Mouse (Mus musculus) bone marrow macrophage, adult 2 months (primary cell): ENCODE measurements around the gene Sh3rf3.

Experiments
- CTCF ChIP-seq: IDR thresholded peaks from 2 replicates; pipeline ENCODE4 v1.5.1; 2012; ENCODE audit warnings: low read depth, mild to moderate bottlenecking, low read length, moderate library complexity
- POLR2A ChIP-seq: IDR thresholded peaks from 2 replicates; pipeline ENCODE4 v1.6.1; 2012; ENCODE audit warnings: mild to moderate bottlenecking, low read depth, low read length, borderline replicate concordance

DNA sequence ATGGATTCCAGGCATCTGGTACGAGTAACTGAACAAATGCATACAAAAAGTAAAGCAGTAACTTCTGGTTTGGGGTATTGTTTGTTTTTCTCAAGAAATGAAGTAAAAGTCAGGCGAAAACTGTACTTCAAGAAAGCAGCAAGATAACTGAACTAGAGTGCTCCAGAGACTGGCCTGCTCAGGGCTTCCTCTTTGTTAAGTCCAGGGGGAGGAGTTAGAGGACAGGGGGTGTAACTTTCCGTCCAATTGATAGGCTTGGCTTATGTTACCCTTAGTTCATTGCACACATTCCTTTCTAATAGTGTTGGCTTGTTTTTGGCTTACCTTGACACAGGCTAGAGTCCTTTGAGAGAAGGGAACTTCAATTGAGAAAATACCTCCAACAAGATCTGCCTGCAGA lies 345.5 kb downstream of the Sh3rf3 start:
- TF ChIP-seq POLR2A (no peak), CTCF (no peak)
